Mouse (Mus musculus) heart, embryonic 13.5 days (tissue): ENCODE measurements around the gene 2010109A12Rik. TPM values are rescaled to one million over a fixed set of nuclear protein-coding genes. Genes with fewer than 3 reads are reported as not detected.

Experiments used
- ATAC-seq: fragments of 200-750 bp; cut with Nextera tagmentation; 2 replicates; pipeline ENCODE4 v1.8.0; 2017; ENCODE audit warnings: moderate TSS enrichment; ENCODE audit not compliant: insufficient number of reproducible peaks, low FRiP score, low TSS enrichment; ENCODE audit errors: extremely low read depth
- H3K27ac ChIP-seq: fragments of 300-500 bp; sonication (generic); replicated peaks from 2 replicates; pipeline ENCODE4 v1.5.1; 2015; ENCODE audit warnings: moderate library complexity, mild to moderate bottlenecking, inconsistent platforms
- H3K27me3 ChIP-seq: fragments of 300-500 bp; sonication (generic); replicated peaks from 2 replicates; pipeline ENCODE4 v1.6.1; 2015; ENCODE audit warnings: mild to moderate bottlenecking, inconsistent platforms
- H3K36me3 ChIP-seq: fragments of 300-500 bp; sonication (generic); 2 replicates; pipeline ENCODE4 v1.6.1; 2015; ENCODE audit warnings: mild to moderate bottlenecking, inconsistent platforms
- H3K4me1 ChIP-seq: fragments of 300-500 bp; sonication (generic); 2 replicates; pipeline ENCODE4 v1.6.1; 2015; ENCODE audit warnings: inconsistent platforms
- H3K4me2 ChIP-seq: fragments of 300-500 bp; sonication (generic); 2 replicates; pipeline ENCODE4 v1.6.1; 2015; ENCODE audit warnings: inconsistent platforms, mild to moderate bottlenecking, moderate library complexity
- H3K4me3 ChIP-seq: fragments of 300-500 bp; sonication (generic); 2 replicates; pipeline ENCODE4 v1.5.1; 2015; ENCODE audit warnings: moderate library complexity, mild to moderate bottlenecking, inconsistent platforms
- H3K9ac ChIP-seq: fragments of 300-500 bp; sonication (generic); 2 replicates; pipeline ENCODE4 v1.6.1; 2015; ENCODE audit warnings: inconsistent platforms, mild to moderate bottlenecking, moderate library complexity
- H3K9me3 ChIP-seq: fragments of 300-500 bp; sonication (generic); 2 replicates; pipeline ENCODE4 v1.6.1; 2016; ENCODE audit warnings: inconsistent platforms
- WGBS: fragments of 180-500 bp; shearing (Covaris S2); methylation state at CpG from one replicate; pipeline ENCODE4 v1.1.7; 2015; ENCODE audit warnings: mixed read lengths; 5-methylcytosine and 5-hydroxymethylcytosine counted together
- polyA plus RNA-seq: library from polyadenylated mRNA; unstranded; fragments of >200 nt; fragmentation: Nextera tagmentation; extraction: Ambion mirVana; gene quantifications from 2 replicates; pipeline ENCODE4 v1.2.1, GENCODE M21; 2015

The 2010109A12Rik gene
- polyA plus RNA-seq, 1 experiment from 2014 or later, result 2.0 TPM

DNA sequence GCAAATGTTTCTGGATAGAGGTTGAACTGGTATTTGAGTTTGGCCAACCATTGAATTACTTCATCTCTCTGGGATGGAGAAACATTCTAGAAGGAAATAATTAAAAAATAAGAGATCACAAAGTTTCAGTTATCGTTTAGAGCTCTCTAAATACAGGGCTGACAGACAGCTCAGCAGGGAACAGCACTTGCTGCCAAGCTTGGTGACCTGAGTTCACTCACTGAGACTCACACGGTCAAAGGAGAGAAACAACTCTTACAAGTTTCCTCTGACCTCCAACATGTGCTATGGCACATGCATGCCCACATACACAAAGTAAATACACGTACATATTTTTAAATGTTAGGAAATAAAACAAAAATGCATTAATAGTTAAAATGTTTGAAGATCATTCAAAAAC, 16.7 kb upstream of the 2010109A12Rik start:
- WGBS, result 70% methylated on average over 3 of the region's 3 CpGs
- no peak overlapping the region for H3K4me2 ChIP-seq
- peaks cover 7% of the 10 kb centered on the region; the same call in 1 of the 2 replicates for H3K4me1 ChIP-seq
- H3K9ac ChIP-seq, result no peak overlapping the region
- no peak overlapping the region for H3K4me3 ChIP-seq
- no peak for ATAC-seq
- H3K27me3 ChIP-seq, result no peaks in the 10 kb centered on the region
- H3K9me3 ChIP-seq, result no peaks in the 10 kb centered on the region
- H3K36me3 ChIP-seq, result peaks cover 71% of the 10 kb centered on the region
- H3K27ac ChIP-seq, result no peak overlapping the region

GRCm38 (mm10) chr5:93190428-93190827, 15.9 kb upstream of the 2010109A12Rik start:
- Histone ChIP-seq H3K27me3 (no peaks in the 10 kb centered on the region), H3K27ac (no peak overlapping the region), H3K4me1 (peaks cover 7% of the 10 kb centered on the region; the same call in 1 of the 2 replicates), H3K9ac (no peak overlapping the region), H3K4me3 (no peak overlapping the region), H3K9me3 (no peaks in the 10 kb centered on the region), H3K36me3 (peaks cover 66% of the 10 kb centered on the region), H3K4me2 (no peak overlapping the region)
- no peak for ATAC-seq
- 93% methylated on average over 5 of the region's 5 CpGs for WGBS

GRCm38 (mm10) chr5:93198232-93198631, 8.1 kb upstream of the 2010109A12Rik start:
- Histone ChIP-seq H3K4me1 (peaks cover 28% of the 10 kb centered on the region), H3K4me2 (no peak overlapping the region), H3K4me3 (no peak overlapping the region), H3K9ac (no peak overlapping the region), H3K36me3 (peaks cover 70% of the 10 kb centered on the region), H3K27ac (no peak overlapping the region), H3K27me3 (no peaks in the 10 kb centered on the region), H3K9me3 (no peaks in the 10 kb centered on the region)
- ATAC-seq, result no peak
- 74% methylated on average over 3 of the region's 3 CpGs for WGBS

DNA sequence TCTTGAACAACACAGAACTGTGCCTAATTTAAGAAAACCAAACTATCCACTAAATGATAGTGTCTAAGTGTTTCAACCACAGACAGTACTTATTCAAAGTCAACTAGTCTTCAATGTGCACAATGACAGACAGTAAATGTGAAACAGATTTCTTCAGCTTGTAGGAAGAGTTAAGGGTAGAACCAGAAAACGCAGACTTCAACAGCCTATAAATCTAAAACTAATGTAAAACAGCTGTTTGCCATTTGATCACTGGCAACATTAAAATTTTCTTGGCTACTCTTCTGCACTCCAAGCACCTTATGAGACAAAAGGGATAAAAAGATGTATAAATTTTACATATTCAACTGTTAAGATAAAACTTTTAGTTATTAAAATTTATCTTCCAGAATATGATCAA, 5.1 kb upstream of the 2010109A12Rik start:
- 81% methylated on average over 1 of the region's 1 CpGs for WGBS
- no peak overlapping the region for H3K27ac ChIP-seq
- no peaks in the 10 kb centered on the region for H3K9me3 ChIP-seq
- no peak overlapping the region for H3K4me2 ChIP-seq
- peaks cover 34% of the 10 kb centered on the region for H3K4me1 ChIP-seq
- ATAC-seq, result no peak
- peaks cover 53% of the 10 kb centered on the region for H3K36me3 ChIP-seq
- H3K27me3 ChIP-seq, result no peaks in the 10 kb centered on the region
- H3K9ac ChIP-seq, result no peak overlapping the region
- no peak overlapping the region for H3K4me3 ChIP-seq

DNA sequence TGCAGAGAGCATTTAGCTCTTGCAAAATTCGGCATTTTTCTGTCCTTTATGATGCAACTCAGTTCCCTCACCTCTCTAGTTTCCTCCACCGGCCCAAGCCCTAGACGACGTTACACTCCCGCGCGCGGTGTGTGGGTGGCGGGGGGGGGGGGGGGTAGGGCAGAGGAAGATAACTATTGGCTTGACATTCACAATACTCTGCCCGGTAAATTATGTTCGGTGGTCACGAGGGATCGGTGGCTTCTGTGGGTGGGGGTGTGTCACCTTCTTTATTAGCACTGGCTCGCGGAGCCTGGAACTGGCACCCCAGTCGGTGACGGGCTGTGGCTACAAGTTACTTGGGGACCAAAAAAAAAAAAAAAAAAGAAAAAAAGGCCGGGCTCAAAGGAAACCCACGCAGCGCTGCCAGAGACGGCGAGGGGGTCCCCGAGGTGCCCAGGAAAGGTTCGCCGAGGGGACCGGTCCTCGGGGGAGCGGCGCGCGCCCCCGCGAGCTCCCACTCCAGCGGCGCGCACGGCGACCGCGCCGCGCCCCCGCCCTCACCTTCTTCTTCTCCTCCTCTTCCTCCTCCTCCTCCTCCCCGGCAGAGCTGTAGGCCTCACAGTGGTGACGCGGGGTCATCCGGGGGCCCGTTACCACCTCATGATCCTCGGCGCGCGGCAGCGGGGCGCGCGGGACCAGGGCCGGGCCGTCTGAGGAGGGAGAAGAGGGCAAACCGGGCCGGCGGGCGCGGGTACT, 778 bp upstream of the 2010109A12Rik start:
- H3K9me3 ChIP-seq, result no peaks in the 10 kb centered on the region
- peaks cover 16% of the 10 kb centered on the region for H3K36me3 ChIP-seq
- peak overlapping the region; percentile 99 for H3K9ac ChIP-seq
- no peaks in the 10 kb centered on the region for H3K27me3 ChIP-seq
- peak overlapping the region; percentile 81 for H3K4me2 ChIP-seq
- peaks cover 30% of the 10 kb centered on the region for H3K4me1 ChIP-seq
- H3K4me3 ChIP-seq, result peak overlapping the region; percentile 96
- H3K27ac ChIP-seq, result peak overlapping the region; percentile 96
- WGBS, result under 1% methylated on average over 58 of the region's 63 CpGs
- peak; percentile 73 for ATAC-seq

GRCm38 (mm10) chr5:93207006-93207348, 659 bp downstream of the 2010109A12Rik start:
- no peak for ATAC-seq
- Histone ChIP-seq H3K4me2 (peak overlapping the region; percentile 73), H3K36me3 (peaks cover 3% of the 10 kb centered on the region), H3K4me1 (peaks cover 30% of the 10 kb centered on the region), H3K4me3 (peak overlapping the region; percentile 96), H3K9ac (peak overlapping the region; percentile 99), H3K9me3 (no peaks in the 10 kb centered on the region), H3K27me3 (no peaks in the 10 kb centered on the region), H3K27ac (peak overlapping the region; percentile 96)
- 1% methylated on average over 6 of the region's 6 CpGs for WGBS

DNA sequence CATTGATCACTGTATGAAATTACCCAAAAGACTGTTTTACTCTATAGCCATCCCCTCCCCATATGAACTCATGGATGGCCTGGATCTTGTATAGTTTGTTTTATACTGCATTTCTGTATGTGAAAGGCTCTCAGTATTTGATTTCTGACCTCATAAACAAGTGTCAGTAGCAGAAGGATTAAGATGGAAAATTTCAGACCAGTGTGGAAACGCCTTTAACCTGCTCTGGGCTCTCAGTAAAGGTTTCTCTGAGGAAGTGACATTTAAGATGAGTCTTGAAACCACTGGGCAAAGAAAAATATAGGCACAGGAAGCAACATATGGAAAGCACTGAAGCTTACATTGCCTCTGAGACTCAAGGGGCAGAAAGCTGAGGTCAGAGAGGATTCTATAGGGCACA, 1.2 kb downstream of the 2010109A12Rik start:
- Histone ChIP-seq H3K9ac (peak overlapping the region; percentile 99), H3K36me3 (no peaks in the 10 kb centered on the region)
- WGBS, result 67% methylated on average over 1 of the region's 1 CpGs

DNA sequence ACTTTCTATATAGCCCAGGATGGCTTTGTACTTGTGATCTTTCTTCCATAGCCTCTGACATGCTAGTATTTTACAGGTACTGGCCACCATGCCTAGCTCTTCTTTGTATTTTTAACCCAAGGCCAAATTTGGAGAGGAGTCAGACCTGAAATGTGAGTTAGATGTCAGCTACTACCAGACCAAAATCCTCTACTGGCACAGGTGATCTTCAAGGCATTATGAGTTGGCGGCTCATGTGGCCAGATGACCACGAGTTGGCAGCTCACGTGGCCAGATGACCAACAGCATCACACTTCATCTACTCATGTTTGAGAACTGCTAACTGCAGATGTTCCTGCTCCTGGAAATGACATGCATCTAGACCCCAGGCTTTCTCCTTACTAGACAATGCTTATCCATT, 12.1 kb downstream of the 2010109A12Rik start:
- ATAC-seq, result no peak
- Histone ChIP-seq H3K4me3 (no peak overlapping the region), H3K4me2 (no peak overlapping the region), H3K27ac (no peak overlapping the region), H3K27me3 (no peaks in the 10 kb centered on the region), H3K9me3 (peaks cover 5% of the 10 kb centered on the region; the same call in 1 of the 2 replicates), H3K36me3 (no peaks in the 10 kb centered on the region), H3K4me1 (no peaks in the 10 kb centered on the region), H3K9ac (no peak overlapping the region)
- 74% methylated on average over 3 of the region's 3 CpGs for WGBS

More for the DNA sequence above, 1.2 kb downstream of the 2010109A12Rik start:
- no peaks in the 10 kb centered on the region for H3K9me3 ChIP-seq
- H3K4me3 ChIP-seq, result peak overlapping the region; percentile 96
- H3K27me3 ChIP-seq, result no peaks in the 10 kb centered on the region
- H3K27ac ChIP-seq, result peak overlapping the region; percentile 96
- H3K4me1 ChIP-seq, result peaks cover 30% of the 10 kb centered on the region
- H3K4me2 ChIP-seq, result peak overlapping the region; percentile 73
- ATAC-seq, result no peak

DNA sequence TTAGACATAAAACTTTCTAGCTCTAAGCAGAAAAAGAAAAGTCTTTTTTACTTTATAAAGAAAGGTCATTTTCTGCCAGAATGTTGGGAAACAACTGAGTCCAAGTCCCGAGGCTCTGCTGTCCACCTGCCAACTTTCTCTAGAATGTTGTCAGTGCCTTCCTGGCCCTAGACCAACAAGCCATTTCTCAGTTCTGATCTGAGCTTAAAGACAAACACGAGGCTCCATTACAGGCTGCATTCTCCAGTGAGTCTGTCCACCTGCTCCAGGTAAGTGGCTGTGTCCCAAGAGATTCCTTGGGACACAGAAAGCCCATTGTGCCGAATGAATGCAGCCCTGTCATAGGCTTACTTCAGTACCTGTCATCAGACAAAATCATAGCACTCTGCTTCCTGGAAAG, 15.3 kb downstream of the 2010109A12Rik start:
- no peak overlapping the region for H3K9ac ChIP-seq
- H3K27me3 ChIP-seq, result no peaks in the 10 kb centered on the region
- H3K36me3 ChIP-seq, result no peaks in the 10 kb centered on the region
- H3K4me2 ChIP-seq, result no peak overlapping the region
- H3K4me3 ChIP-seq, result no peak overlapping the region
- no peak for ATAC-seq
- H3K9me3 ChIP-seq, result 0 out of 2 replicates have a peak, but pooled peaks cover 1% of the 10 kb centered on the region
- WGBS, result 60% methylated on average over 3 of the region's 3 CpGs
- H3K4me1 ChIP-seq, result no peaks in the 10 kb centered on the region
- no peak overlapping the region for H3K27ac ChIP-seq

- Histone ChIP-seq H3K36me3 (no peaks in the 10 kb centered on the region), H3K9ac (no peak overlapping the region), H3K27ac (no peak overlapping the region), H3K4me2 (no peak overlapping the region), H3K9me3 (no peaks in the 10 kb centered on the region), H3K4me1 (no peaks in the 10 kb centered on the region), H3K27me3 (0 out of 2 replicates have a peak, but pooled peaks cover 5% of the 10 kb centered on the region), H3K4me3 (no peak overlapping the region)
- 67% methylated on average over 2 of the region's 2 CpGs for WGBS
- ATAC-seq, result no peak
Measured at GRCm38 (mm10) chr5:93224549-93224948, 18.2 kb downstream of the 2010109A12Rik start.

DNA sequence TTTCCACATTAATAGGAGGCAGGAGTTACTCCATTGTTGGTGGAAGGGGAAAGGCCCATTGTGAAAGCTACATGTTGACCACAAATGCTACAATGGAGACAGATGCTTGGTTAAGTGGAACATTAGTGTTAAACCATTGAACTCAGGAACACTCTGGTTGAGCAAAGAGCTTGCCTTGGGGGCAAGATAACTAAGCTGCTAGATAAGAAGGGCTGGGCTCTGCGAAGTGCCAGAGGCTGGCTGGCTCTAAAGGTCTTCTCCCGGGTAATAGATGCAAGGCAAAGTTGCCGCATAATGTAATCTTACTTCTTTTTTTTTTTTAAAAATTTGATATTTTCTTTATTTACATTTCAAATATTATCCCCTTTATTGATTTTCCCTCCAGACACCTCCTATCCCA, 20.8 kb downstream of the 2010109A12Rik start:
- Histone ChIP-seq H3K27ac (no peak overlapping the region), H3K9me3 (no peaks in the 10 kb centered on the region), H3K4me2 (no peak overlapping the region), H3K4me1 (no peaks in the 10 kb centered on the region), H3K9ac (no peak overlapping the region), H3K27me3 (0 out of 2 replicates have a peak, but pooled peaks cover 11% of the 10 kb centered on the region), H3K36me3 (no peaks in the 10 kb centered on the region), H3K4me3 (no peak overlapping the region)
- ATAC-seq, result no peak
- WGBS, result 66% methylated on average over 3 of the region's 3 CpGs

DNA sequence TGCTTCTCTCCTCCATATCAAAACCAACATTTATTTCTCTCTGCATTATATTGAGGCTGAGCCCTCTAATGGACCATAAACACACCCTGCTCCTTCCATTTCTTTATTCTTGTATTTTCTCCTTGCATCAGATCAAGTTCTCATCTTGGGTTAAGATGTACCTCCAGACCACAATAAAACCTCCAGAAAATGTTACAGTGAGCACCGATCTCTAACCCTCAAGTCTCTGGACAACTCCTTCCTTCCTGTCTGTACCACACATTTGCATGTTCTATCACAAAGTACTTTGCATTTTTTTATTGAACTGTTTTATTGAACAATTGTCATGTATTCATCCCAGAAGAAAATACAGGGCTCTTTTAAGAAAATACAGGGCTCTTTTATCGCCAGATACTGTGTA, 23.2 kb downstream of the 2010109A12Rik start:
- no peak overlapping the region for H3K4me3 ChIP-seq
- no peak overlapping the region for H3K4me2 ChIP-seq
- ATAC-seq, result no peak
- H3K27me3 ChIP-seq, result 0 out of 2 replicates have a peak, but pooled peaks cover 11% of the 10 kb centered on the region
- H3K27ac ChIP-seq, result no peak overlapping the region
- no peaks in the 10 kb centered on the region for H3K9me3 ChIP-seq
- WGBS, result 76% methylated on average over 2 of the region's 2 CpGs
- H3K36me3 ChIP-seq, result no peaks in the 10 kb centered on the region
- no peaks in the 10 kb centered on the region for H3K4me1 ChIP-seq
- no peak overlapping the region for H3K9ac ChIP-seq
